Mouse (Mus musculus) ES-Bruce4 (cell line): ENCODE data around the gene Pcsk5.

Experiments used
- CTCF ChIP-seq: IDR thresholded peaks from one replicate; pipeline ENCODE4 v1.8.1; 2011; ENCODE audit warnings: low read depth, low read length
- EP300 ChIP-seq: IDR thresholded peaks from 2 replicates; pipeline ENCODE4 v1.6.1; 2011; ENCODE audit warnings: low read depth, low read length; ENCODE audit not compliant: insufficient read depth
- POLR2A ChIP-seq: IDR thresholded peaks from one replicate; pipeline ENCODE4 v1.8.1; 2011; ENCODE audit warnings: low read length; ENCODE audit not compliant: insufficient read depth

DNA sequence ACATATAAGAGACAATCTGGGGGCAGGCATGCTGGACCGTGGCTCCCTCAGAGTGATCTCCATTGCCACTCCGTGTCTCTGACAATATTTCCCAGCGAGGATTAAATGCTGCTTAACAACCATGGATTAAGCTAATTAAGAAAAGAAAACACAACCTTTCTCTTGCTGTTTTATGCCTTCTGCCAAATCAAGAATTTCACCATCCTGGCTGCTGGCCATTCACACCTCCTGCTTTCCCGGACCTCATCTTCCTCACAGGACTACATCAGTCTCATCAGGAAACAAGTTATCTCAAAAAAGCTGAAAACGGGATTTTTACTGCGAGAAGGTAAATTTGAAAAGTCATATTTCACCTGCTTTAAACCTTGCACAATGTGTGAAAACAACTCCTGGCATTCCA, 175.2 kb downstream of the Pcsk5 start:
- no peak for TF ChIP-seq CTCF
- TF ChIP-seq EP300, result no peak
- no peak for TF ChIP-seq POLR2A
